Mouse (Mus musculus) c-Kit-positive CD71-positive TER-119-negative erythroid progenitor cells, embryonic 14.5 days (primary cell): ENCODE measurements around the gene Megf11.

Experiments used
- DNase-seq: peaks from one replicate; pipeline ENCODE4 v3.0.0-alpha.2; 2013; ENCODE audit warnings: low read depth

Megf11 gene

DNA sequence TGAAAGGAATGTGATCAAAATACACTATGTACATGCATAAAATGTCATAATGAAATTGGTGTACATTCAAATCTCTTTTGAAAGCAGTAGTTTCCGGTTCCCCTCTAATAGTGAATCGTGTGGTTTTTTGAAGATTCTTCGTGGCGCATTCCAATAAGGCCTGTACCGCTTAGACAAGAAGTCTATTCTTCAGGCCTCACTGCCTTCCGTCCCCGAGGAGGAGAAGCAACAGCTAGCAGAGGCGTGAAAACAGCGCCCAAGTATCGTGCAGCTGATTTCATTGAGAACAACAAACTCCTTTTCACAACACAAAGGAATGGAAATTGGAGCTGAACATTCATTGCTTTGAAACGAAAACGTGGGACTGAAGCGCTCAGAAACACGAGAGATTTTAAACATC, 372.6 kb downstream of the Megf11 start:
- no peak for DNase-seq
